Mouse (Mus musculus): ENCODE data around the gene Chst11. TPM values are rescaled to one million over a fixed set of nuclear protein-coding genes. Genes with fewer than 3 reads are reported as not detected.

The Chst11 gene
- total RNA-seq, 2 experiments from 2014 or later, result 1.1 to 1.8 TPM

DNA sequence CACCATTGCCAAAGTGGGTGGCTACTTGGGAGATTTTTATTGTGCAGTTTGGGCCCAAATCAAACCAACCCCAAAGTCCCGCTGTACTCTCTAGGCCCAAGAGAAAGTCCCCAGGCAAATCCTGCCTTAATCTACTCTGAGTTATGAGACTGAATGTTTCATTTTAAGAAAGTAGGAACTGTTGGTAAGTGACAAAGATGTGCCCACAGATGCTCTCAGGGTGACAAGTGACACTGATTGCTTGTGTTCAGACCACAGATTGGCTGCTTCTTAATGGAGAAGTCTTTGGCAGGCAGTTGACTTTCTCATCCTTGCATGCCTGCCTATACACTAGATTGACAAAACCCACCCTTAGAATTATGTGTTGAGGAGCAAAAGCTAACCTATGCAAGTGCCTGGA, 37.3 kb downstream of the Chst11 start:
- no peak for TF ChIP-seq CTCF (IDR thresholded peaks at IDR 0.05)
- Histone ChIP-seq H3K27ac (no peak overlapping the region), H3K4me3 (no peak overlapping the region)
- intact Hi-C loops (cut with DNase I), result no loop called here
- no peak for DNase-seq

DNA sequence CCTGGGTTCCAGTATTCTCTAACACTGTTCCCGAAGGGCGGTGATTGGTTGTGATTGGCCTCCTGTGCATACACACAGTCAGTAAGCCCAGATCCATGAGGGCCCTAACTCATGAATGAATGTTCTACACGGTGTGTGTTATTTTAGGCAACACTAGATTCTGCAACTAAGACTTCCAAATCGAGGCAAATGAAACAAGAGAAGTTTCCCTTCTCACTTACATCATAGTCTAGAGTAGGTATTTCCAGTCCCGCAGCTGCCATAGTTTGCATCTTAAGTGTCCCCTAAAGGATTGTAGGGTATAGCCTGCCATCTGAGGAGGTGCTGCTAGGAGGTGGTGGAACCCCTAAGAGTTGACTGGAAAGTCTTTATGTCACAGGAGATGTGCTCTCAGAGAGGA, 40.9 kb downstream of the Chst11 start:
- DNase-seq, result no peak
- no peak for TF ChIP-seq CTCF (IDR thresholded peaks at IDR 0.05)
- intact Hi-C loops (cut with DNase I), result no loop called here
- Histone ChIP-seq H3K4me3 (no peak overlapping the region), H3K27ac (no peak overlapping the region)

DNA sequence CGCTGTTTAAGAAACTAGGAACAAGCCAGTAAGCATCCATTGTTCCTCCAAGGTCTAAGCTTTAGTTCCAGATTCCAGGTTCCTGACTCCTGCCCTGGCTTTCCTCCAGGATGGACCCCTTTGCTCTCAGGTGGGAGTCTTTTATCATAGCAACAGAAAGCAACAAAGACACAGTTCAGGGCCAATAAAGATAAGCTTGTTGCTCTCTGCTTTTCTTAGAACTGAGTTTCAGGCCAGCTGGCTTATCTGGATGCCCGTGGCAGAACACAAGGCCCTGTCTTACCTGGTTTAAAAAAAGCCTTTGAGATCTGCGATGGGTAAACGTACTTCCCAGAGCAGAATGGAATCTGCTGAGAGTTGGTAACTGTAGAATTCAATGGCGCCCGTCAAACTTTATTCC, 42.4 kb downstream of the Chst11 start:
- intact Hi-C loops (cut with DNase I), result no loop called here
- Histone ChIP-seq H3K27ac (no peak overlapping the region), H3K4me3 (no peak overlapping the region)
- no peak for DNase-seq
- no peak for TF ChIP-seq CTCF (IDR thresholded peaks at IDR 0.05)

DNA sequence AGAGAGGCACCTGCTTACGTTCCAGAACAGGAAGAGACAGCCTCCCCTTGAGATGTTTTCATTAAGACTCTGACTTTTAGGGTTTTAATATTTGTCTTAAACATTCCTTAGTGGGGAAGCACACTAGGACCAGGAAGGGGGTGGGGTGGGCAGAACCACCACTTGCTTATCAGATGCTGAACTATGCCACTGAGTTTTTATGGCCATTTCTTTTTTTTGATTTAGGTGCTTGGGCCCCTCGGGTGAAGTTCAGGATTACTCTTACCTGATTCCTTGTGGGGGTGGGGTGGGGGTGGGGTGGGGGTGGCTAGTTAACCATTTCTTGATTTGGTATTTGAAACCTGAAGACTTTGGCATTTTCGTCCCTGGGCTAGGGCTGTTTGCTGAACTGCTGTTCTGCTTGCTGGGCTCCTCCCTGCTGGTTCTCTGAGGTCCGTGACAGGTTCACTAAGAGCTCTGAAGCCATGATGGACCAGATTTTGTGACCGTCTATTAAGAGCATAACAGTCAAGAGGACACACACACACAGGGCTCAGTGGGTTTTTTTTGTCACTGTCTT, 44.9 kb downstream of the Chst11 start:
- no peak for DNase-seq
- TF ChIP-seq CTCF (IDR thresholded peaks at IDR 0.05), result no peak
- intact Hi-C loops (cut with DNase I), result no loop called here
- H3K27ac ChIP-seq, result no peak overlapping the region
- H3K4me3 ChIP-seq, result no peak overlapping the region

DNA sequence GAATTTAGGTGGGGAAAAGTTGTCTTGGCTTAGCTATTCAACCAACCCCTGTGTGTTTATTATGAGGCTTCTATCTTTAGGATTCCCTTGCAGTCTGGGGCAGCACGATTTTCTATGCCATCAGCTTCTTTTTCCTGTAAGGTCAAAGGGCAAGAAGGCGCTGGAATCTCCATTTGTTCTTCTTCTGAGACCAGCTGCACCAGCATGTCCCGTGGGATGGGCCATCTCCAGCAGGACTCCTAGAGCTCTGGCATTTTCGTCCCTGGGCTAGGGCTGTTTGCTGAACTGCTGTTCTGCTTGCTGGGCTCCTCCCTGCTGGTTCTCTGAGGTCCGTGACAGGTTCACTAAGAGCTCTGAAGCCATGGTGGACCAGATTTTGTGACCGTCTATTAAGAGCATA, 45.6 kb downstream of the Chst11 start:
- intact Hi-C loops (cut with DNase I), result no loop called here
- TF ChIP-seq CTCF (IDR thresholded peaks at IDR 0.05), result no peak
- H3K27ac ChIP-seq, result no peak overlapping the region
- no peak overlapping the region for H3K4me3 ChIP-seq
- no peak for DNase-seq

DNA sequence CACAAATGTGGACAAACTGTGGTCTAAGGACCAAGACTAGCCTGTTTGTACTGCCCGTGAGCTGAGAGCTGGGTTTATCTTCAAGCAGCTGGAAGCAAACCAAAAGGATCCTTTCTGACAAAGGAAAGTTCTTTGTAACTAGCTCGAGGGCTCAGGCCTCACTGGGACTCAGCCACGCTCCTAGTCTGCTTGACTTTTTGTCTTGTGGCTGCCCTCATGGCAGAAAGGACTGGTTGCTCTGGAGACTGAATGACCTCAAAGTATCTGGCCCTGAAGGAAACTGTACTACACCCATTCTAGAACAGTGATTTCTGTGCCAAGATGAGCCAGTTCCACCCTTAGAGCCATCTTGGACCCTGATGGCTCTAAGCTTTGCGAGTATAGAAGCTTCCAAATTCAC, 46.3 kb downstream of the Chst11 start:
- DNase-seq, result no peak
- TF ChIP-seq CTCF (IDR thresholded peaks at IDR 0.05), result no peak
- intact Hi-C loops (cut with DNase I), result no loop called here
- Histone ChIP-seq H3K4me3 (no peak overlapping the region), H3K27ac (no peak overlapping the region)

DNA sequence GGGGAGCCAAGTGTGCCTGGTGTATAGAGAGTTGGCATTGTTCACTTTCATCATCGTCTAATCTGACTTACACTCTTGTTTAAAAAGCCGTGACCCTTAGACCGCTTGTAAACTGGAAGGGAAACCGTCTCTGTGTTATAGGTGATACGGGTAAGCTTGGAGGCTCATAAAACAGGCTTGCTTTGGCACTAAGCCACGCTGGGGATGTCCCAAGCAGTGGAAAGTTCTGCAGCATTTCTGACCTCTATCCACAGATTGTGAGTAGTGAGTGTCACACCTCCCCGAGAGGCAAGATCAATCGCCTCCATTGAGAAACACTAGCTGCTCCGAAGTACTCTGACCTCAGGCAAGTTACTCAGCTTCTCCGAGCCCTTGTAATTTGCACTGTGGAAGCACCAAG, 47.3 kb downstream of the Chst11 start:
- intact Hi-C loops (cut with DNase I), result no loop called here
- H3K4me3 ChIP-seq, result no peak overlapping the region
- no peak overlapping the region for H3K27ac ChIP-seq
- TF ChIP-seq CTCF (IDR thresholded peaks at IDR 0.05), result no peak
- no peak for DNase-seq

DNA sequence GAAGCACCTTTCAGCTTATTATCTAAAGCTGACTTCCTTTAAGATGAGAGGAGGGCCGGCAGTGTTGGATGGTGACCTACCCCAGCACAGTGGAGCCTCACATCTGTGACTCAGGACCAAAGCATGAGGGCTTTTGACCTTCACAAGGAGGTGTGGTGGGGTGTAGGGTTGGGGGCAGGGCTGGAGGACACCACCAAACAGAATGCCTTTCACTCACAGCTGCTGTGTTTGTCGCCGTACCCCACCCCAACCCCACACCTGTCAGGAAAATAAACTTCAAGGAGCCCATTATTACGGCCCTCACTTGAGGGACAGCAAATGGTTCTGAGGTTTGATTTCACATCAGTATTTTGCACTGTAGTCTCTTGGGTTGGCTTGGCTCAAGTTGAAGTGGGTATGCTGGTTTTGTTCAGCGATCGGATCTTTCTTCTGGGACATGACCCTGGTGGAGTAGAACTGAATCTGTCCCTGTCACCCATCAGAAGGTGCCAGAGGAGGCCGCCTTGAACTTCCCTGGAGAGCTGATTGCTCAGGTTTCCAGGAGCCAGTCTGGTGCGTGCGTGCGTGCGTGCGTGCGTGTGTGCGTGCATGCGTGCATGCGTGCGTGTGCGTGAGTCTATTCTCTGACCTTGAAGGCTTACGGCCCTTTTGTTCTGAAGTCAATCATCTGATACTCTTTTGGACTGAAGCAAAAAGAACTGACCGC, 51.2 kb downstream of the Chst11 start:
- no peak for DNase-seq
- intact Hi-C loops (cut with DNase I), result no loop called here
- Histone ChIP-seq H3K27ac (no peak overlapping the region), H3K4me3 (no peak overlapping the region)
- no peak for TF ChIP-seq CTCF (IDR thresholded peaks at IDR 0.05)

DNA sequence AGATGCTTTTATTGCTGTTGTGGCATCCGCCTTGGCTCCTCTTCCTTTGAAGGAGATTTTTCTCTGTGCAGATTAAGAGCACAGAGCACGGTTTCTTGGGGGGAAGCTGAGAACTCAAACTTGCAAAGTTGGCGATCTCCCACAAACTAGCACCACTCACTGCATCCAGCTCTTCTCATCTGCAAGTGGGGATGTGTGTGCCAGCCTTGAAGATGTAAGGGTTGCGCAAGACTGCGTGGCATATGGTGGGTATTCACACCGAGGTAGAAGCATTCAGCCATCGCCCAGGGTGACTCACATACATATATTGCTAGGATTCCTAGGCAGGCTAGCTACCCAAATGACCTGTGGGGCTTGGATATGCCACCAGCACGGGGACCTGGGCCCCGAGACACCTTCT, 52.9 kb downstream of the Chst11 start:
- Histone ChIP-seq H3K27ac (no peak overlapping the region), H3K4me3 (no peak overlapping the region)
- no peak for DNase-seq
- intact Hi-C loops (cut with DNase I), result no loop called here
- no peak for TF ChIP-seq CTCF (IDR thresholded peaks at IDR 0.05)

DNA sequence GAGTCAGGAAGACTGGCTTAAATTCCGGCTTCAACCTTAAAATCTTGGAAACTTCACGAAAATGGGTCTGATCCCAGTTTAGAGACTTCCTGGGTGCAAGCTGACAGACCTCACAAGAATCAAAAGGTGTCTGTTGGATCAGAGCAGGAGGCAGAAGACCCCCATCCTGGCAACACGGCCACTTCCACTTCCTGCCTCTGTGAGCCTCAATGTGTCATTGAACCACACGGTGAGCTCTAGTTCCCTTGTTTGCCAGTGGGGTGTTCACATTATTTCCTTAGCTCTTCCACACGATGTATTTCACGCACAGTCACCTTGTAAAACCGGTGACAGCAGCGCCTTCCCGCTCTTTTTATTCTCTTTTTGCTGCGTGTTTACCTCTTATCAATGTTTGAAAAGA, 54.1 kb downstream of the Chst11 start:
- no peak for DNase-seq
- no peak for TF ChIP-seq CTCF (IDR thresholded peaks at IDR 0.05)
- intact Hi-C loops (cut with DNase I), result no loop called here
- Histone ChIP-seq H3K27ac (no peak overlapping the region), H3K4me3 (no peak overlapping the region)

DNA sequence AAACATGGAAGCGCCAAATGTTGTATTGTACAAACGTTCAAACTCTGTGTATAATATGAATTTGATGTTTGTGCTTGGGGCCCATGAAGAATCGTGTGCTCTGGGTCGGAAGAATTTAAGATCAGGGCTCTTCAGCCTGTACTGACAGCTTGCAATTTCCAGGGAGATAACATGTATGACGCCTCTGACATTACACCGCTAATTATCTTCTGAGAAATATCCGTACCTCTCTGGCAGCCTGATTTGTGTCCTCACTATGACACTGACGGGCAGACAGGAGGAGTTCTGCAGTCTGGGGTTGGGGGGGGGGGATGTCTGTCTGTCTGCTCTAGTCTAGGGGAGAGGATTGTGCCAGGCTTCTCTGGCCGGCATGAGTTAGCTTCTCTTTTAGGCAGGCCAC, 56.6 kb downstream of the Chst11 start:
- Histone ChIP-seq H3K27ac (peak overlapping the region; percentile 83), H3K4me3 (no peak overlapping the region)
- DNase-seq, result no peak
- intact Hi-C loops (cut with DNase I), result no loop called here
- no peak for TF ChIP-seq CTCF (IDR thresholded peaks at IDR 0.05)

DNA sequence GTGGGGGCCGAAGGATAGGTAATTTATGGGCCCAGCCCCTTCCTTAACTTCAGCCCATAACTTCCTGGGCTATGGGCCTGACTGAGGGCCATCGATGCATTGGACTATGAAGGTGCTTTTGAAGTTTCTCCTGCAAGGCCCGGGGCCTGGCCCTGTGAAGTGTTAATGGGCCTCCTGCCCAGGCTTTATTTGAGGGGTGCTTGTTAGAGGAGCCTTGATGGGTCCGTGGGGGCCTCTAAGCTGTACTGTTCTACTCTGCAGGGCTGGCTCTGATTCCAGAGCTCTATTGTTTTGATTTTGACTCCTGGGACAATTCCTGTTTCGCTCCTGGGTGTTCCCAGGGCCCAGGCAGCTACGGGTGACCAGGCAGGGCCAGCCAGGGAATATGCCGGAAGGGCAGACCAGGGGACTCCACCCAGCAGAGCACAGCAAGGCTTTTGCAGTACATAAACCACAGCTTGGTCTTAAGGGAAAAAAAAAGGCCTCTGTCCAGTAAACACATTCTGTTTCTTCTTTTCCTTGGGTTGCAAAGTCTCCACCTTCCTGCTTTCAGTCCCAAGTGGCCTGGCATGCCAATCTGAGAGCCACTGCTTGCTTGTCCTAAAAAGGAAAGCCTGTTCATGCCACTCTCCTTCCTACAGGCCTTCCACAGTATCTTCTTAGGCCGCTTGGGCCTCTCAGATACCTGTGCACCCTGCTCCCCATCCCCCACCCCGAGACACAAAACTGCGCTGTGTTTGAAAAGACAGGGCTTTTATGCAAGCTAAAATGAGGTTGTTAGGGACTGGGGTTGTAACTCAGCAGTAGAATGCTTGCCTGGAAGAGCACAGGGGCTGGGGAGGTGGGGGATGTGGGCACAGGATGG, 57.5 kb downstream of the Chst11 start:
- DNase-seq, result peak; percentile 58
- peak overlapping the region; percentile 83 for H3K27ac ChIP-seq
- TF ChIP-seq CTCF (IDR thresholded peaks at IDR 0.05), result no peak
- intact Hi-C loops (cut with DNase I), result no loop called here
- H3K4me3 ChIP-seq, result 0 out of 2 replicates have a peak overlapping the region, but pooled peaks have one; percentile 13

All from gastrocnemius, adult 2 months (tissue).